Mouse (Mus musculus) frontal cortex, postnatal 36 days (tissue): ENCODE results near the gene Ncl.
"Not testable (repeated sequence)": the region's sequence is repeated elsewhere in the genome, so short reads cannot be mapped to it uniquely, and the experiment has no call there.

Experiments
- DNase-seq, 2 experiments: peaks; one replicate each; pipeline ENCODE4 v3.0.0; 2022; ENCODE audit warnings: low spot score in 2 of 2

The Ncl gene

DNA sequence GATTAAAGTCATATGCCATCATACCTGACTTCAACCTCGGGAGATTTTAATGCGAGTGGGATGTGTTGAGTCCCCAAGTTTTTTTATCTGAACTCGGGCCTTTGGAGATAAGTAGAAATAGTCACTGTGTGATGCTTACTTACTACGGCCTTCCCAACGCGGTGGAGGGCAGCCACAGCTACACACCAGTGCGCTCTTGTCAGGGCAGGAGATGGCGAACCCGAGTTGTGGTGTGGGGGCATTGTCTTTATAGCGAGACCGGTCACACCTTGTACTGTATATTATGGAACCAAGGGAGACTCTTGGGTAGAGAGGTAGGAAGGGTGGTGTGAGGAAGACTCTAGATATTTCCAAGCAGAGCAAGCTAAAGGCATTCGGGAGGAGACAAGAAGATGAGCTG lies 1.2 kb upstream of the Ncl start:
- DNase-seq: no peak

DNA sequence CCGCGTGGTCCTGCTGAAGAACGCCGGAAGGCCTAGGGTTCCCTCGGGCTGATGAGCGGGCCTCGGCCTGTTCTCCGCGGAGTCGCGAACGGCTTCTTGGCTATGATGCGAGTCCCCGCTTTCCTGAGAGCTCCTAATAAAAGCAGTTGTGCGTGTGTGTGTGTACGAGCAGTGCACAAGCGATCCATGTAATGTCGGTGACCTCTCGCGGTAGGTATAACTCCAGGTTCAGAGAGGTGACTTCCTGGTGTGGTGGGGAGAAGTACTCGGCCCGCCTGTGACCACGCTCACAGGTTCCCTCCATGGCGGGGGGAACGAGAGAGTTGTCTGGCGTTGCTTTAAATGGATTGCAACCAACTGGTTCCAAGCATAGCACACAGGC lies 589 bp upstream of the Ncl start:
- no peak for DNase-seq

DNA sequence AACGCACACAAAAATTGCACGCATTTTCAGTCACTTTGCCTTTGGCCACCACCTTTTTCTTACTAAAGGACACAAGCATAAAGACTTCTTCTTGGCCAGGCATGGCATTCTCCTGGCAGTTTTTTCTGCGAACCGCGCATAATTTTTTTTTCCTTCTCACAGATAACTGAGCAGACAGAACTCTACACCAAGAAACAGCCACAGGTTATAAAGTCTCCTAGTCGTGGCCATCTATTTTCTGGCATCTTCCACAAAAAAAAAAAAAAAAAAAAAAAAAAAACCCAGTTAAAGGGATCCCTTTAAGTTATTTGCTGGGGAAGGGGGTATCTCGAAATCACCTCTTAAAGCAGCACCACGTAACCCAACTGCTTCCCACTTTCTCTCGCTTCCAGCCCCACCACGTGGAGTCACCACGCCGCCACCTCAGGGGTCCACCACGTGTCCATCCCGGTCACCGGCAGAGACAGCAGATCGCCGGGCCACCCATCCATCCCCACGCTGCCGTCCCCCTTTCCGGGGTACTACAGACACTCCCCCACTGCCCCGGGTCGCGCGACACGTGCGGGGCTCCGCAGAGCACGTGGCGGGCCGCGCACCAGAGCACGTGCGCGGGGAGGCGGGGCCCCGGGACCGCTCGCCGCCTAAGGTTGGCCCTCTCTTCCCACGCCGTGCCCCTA lies 833 bp downstream of the Ncl start:
- no peak for DNase-seq

DNA sequence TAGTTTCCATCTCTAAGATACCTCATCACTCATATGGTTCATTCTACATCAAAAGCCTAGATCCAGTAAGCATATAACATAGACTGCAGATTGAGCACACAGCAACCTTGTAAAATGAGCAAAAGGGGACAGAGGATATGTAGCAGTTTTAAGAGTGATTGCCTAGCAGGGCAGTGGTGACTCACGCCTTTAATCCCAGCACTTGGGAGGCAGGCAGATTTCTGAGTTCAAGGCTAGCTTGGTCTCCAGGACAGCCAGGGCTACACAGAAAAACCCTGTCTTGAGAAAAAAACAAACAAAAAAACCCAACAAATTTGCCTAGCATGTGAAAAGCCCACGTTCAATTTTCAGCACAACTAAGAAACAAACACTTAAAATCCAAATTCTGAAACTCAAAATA lies 5.0 kb downstream of the Ncl start:
- no peak for DNase-seq

DNA sequence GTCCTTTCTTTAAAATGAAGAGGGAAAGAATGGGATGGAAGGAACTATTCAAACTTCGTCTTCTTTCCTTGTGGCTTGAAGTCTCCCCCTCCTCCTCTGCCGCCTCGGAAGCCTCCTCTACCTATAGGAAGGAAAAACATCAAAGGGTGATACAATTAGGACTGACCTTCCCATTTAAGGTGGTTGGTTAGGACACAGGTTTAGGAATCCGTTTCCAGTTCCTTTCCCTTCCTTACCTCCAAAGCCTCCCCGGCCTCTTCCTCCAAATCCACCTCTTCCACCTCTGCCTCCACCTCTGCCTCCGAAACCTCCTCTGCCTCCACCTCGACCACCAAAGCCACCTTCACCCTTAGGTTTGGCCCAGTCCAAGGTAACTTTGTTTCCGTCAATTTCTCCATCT lies 8.6 kb downstream of the Ncl start:
- DNase-seq: no peak

DNA sequence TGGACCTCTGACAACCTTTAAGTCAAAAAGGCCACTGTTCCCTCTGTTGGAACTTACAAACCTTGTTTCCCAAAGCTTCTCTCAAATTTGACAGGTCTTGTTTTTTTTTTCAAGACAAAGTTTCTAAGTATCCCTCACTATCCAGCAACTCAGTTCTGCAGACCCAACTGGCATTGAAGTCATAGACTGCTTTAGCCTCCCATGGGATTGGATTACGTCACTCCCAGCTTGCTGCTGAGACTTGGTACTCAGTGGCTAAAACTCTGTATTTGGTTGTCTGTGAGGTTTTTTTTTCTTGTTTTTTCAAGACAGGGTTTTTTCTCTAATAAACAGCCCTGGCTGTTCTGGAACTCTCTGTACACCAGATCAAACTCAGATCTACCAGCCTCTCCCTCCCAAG lies 9.5 kb downstream of the Ncl start:
- DNase-seq: no peak

DNA sequence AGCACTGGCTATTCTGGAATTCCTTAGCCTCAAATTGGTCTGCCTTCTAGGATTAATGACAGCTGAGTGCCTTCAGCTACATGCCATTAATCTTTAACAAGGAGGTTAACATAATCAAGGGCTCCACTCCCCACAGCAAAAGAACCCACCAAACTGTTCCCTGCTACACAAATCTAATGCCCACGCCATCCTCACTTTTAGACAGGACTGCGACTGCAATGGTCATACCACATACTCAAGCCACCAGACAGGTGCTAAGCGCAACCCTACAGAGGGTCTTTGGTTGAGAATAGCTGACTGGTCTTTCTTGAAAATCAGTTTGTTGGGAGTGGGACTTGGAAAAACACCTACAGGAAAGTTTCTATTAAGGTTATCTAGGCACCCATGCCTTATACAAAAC lies 10.0 kb downstream of the Ncl start:
- no peak for DNase-seq

DNA sequence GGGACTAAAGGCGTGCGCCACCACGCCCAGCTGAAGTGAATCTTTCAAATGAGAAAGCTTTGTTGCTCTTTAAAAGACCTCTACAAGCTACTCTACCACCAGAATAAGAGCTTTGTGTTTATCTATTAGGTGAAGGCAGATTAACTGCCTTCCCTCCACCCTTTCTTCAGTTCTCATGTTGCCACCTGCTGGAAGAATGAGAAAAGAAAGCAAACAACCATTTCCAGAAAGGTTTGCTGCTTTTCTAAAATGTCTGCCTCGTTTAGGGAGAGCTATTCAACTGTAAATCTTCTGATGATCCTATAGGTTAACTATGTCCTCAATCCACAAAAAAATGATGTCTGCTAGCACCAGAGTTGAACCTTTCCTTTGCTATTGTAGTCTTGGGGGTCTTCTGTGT lies 10.4 kb downstream of the Ncl start:
- DNase-seq: no peak

DNA sequence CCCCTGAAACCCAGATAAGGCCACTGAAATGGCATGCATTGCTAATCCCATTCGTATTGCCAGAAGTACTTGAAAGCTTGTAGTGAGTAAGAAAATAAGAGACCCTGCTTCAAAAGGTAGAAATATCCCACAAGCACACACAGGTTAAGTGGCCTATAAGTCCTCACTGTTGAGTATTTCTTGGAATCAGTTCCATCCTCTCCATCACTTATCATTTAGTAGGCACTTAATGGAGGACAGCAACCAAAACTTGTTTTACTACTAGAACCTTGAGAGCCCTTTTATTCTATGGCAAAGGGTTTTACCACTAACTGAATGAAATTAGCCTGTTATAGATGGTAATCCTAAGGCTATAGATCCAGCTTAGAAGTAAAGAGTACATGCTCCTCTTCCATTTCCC lies 11.1 kb downstream of the Ncl start:
- DNase-seq: no peak

DNA sequence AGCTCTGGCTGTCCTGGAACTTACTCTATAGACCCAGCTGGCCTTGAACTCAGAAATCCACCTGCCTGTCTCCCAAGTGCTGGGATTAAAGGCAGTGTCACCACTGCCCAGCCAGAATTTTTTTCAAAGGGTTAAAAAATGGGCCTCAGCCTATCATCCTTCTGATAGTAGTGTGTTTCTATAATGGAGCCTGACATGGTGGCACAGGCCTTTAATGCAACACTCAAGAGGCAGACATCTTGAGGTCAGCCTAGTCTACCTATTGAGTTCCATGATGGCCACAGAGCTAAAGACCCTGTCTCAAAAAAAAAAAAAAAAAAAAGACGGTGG lies 11.5 kb downstream of the Ncl start:
- DNase-seq: no peak

DNA sequence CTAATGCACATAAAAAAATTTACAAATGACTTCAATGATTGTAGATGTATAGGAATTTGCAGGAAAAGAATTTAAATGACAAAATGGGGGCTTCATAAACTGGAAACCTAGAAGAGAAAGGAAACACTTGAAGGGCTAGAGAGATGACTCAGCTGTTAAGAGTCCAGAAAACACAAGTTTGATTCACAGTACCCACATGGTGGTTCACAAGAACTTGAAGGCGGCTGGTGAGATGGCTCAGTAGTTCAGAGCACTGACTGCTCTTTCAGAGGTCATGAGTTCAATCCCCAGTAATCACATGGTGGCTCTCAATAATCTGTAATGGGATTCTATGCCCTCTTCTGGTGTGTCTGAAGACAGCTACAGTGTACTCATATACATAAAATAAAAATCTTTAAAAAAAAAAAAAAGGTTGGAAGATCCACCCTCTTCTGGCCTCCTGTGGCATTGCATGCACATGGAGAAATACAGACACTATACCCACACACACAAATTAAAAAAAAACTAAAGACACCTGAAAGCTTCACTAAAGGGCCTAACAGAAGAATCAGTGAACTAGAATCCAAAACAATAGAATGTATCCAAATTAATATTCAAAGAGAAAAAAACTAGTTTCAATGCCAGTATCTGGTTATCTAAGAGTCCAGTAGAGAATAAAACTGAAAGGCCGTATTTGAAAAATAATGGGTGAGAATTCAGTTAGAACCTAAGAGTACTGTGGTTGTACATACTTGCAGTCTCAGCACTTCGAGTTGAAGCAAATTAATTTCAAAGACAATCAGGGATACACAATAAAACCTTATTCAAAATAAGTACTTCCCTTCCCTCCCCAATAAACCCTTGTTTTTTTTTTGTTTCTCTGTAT lies 12.1 kb downstream of the Ncl start:
- DNase-seq: no peak

DNA sequence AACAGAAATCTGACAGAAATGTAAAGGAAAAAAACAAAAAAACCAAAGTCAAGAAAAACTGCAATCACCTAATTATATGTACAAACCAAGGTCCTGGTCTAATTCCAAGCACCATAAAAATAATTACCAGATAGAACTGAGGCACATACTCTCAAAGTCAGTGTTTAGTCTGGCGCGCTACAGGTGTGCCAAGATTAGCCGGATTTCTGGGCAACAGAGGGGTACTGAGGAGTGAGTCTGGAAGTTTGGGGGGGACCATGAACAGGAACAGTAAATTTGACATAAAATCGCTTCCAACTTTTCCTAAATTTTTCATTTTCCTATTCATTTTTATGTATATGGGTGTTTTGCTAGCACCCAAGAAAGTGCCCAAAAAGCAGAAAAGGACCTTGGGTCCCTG lies 13.2 kb downstream of the Ncl start:
- DNase-seq: no peak

DNA sequence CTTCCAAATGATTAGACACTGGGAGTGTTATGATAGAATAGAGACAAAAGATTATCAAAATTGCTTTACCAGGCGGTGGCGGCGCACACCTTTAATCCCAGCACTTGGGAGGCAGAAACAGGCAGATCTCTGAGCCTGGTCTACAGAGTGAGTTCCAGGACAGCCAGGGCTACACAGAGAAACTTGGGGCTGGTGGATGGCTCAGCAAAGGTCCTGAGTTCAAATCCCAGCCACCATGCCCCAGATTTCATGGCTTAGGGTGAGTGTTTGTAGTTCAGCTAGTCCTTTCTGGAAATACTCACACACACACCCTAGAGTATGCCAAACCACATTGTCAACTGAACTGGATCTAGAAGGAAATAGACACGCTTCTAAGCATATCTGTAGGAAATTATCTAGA lies 14.1 kb downstream of the Ncl start:
- no peak for DNase-seq

DNA sequence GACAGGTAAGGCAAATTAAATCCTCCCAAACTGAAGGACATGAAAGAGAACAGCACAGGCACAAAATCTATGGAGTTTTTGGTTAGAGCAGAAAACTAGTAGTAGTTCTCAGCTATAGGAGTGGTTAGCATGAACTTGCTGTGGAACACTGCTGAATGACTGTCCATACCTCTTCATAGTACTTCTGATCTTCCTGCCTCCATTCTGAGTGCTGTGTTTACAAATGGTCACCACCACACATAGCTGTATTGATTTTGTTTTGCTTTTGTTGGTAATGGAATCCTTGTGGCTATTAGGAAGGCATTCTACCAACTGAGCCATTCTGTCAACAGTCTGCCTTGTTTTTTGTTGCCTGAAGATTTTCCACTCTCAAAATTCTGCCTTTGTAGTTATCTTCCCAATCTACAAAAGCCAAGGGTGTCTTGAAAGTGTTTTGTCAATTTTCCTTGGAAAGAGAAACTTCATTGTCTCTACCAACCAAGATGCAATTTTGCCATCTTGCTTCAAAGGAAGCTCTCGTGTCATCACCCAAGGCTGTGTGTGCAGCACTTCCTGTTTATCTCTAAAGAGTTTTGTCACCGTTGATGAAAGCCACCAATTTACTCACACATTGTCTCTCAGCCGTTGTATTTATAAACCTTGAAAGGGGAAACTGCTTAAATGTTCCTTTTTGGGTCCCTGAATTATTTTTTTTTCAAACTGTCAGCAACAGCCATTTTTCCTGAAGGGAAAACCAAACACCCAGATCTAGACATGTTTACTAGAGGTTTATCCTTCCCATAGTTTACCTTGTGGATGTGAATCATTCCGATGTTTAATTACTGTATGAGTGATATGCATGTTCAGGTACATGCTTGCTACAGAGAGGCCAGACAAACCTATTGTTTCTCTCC lies 15.0 kb downstream of the Ncl start:
- no peak for DNase-seq

DNA sequence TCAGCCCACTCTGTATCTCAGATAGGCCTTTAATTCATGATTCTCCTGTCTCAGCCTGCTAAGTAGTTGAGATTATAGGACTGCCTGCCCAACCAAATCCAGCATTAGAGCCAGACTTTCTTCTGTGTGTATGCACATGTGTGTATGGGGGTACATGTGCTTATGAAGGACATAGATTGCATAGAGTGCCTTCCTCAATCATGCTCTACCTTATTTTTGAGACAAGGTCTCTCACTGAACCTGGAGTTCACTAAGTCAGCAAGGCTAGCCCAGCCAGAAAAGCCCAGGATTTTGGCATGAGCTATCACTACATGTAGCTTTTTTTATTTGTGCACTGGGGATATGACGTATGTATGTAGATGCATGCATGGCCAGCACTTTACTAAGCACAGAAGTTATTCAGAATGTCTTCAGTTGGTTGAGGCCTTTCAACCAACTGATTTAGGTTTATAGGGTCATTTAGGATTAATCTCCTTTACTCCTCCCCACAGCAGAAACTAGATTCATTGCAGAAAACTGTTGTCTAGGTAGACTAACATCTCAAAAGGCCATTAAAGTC lies 16.0 kb downstream of the Ncl start:
- DNase-seq: no peak

DNA sequence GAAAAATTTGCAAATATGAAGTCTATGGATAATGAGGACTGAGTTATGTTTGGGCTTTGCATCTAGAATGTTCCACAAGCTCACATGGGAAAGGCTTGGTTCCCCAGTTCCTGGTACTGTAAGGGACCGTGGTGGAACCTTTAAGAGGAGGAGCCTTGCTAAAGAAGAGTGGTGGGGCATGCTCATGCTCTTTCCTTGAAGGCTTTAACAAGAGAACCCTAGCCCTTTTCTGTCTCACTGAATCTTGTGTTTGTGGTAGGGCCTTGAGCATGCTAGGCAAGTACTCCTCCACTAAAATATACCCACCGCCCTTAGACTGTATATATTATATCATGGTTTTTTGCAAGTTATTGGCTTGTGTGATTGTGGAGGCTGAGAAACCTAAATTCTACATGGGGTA lies 16.8 kb downstream of the Ncl start:
- DNase-seq: no peak

DNA sequence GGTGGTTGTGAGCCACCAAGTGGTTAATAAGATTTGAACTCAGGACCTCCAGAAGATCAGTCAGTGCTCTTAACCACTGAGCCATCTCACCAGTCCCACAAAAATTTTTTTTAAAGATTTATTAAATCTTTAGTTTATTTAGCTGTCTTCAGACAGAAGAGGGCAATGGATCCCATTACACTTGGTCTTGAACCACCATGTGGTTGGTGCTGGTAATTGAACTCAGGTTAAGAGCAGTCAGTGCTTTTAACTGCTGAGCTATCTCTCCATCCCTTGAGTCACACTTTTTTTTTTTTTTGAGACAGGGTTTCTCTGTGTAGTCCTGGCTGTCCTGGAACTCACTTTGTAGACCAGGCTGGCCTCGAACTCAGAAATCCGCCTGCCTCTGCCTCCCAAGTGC lies 18.1 kb downstream of the Ncl start:
- DNase-seq: not testable (repeated sequence)

DNA sequence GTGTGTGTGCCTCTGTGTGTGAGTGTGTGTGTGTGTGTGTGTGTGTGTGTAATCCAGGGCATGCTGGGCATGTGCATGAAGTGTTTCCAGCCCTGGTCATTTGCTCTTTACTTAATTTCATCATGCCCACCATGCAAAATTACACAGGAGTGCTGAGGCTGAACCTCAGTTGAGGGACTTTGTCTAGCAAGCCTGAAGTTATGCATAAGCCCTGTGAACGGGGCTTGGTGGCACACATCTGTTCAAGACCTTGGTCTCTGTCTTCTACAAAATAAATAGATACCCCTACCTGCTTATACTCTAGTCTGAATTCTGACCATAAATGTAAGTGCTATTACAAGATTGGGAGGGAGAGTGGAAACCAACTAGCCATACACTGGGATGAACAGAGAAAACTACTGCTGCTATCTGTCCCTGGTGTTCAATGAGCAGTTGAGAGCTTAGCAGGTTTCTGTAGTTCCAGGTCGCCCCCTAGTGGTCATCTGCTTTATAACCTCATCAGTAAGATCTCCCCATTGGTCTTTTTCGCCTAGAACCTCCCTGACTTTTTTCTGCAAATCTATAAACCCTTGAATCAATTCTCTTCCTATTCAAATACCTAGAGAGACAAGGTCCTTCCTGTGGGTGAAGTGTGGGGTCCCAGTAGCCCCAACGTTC lies 19.9 kb downstream of the Ncl start:
- DNase-seq: peak; percentile 85 to 93

DNA sequence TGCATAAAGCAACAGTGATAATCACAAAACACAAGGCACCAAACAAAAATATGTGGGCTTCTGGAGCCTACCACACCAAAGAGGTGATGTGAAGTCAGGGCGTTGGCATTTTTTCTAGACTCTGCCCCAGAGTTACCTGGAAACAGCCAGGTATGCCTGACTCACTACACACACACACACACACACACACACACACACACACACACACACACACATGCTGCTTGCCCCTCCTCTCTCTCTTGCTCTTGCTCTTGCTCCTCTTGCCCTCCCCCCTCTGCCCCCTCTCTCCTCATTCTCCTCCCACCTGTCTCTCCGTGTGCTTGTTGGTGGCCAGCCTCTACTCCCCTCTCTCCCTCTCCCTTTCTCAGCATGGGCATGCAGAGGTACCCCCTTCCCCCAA lies 22.9 kb downstream of the Ncl start:
- DNase-seq: no peak

DNA sequence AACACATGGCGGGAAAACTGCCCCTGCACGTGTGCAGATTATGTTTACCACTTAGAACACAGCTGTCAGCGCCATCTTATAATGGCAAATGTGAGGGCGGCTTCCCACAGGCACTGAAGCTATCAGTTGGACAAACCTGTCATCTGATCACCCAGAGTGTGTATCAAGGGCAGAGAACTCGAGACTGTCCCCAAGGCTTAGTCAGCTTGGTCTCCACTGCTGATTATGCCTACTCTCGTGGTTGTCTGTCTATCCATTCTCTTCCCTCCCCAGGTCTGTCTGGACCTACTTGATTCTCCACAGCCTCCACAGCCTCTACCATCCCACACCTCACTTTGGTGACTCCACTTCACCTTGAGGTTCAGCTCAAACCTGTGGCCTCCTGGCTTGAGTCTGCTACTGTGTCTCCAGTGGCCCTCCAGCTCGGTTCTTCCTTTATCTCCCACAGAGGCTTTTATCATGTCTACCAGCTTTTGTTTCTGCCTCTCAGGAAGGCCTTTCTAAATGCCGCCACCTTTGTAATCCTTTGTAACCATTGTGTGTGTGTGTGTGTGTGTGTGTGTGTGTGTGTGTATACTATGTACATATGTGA lies 38.3 kb downstream of the Ncl start:
- DNase-seq: no peak

DNA sequence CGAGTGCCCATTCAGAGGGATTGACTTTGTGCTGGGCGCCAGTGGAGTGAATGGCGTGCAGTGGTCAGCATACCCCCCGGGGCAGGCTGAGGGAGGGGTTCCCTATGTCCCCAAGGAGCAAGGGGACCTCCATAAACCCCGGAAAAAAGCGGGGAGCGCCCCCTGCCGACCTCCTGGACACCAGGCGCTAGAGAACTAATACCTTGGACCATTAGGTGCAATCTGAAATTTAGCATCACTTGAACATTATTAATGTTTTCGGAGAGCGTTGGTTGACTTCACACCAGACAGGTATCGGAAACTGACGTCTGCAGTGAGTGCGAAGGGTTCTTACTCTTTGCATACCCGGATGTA lies 45.5 kb downstream of the Ncl start:
- DNase-seq: no peak
